Mouse (Mus musculus) liver, postnatal 0 days (tissue): ENCODE results near the gene Ssh3. TPM values are rescaled to one million over a fixed set of nuclear protein-coding genes. Genes with fewer than 3 reads are reported as not detected.
A peak's percentile ranks its signal among the peaks of the same experiment; 100 is the strongest.

Experiments
- ATAC-seq: fragments of 200-750 bp; cut with Nextera tagmentation; 2 replicates; pipeline ENCODE4 v1.8.0; 2017; ENCODE audit warnings: mild to moderate bottlenecking, moderate library complexity
- DNase-seq: peaks from one replicate; pipeline ENCODE4 v3.0.0-alpha.2; 2016
- H3K27ac ChIP-seq: fragments of 300-500 bp; sonication (generic); 2 replicates; pipeline ENCODE4 v1.5.1; 2014; ENCODE audit warnings: antibody characterized with exemption, moderate library complexity, mild to moderate bottlenecking, low read depth
- H3K27me3 ChIP-seq: fragments of 300-500 bp; sonication (generic); 2 replicates; pipeline ENCODE4 v1.6.1; 2014; ENCODE audit warnings: low read length, control low read depth, mixed read lengths; ENCODE audit not compliant: insufficient read depth
- H3K36me3 ChIP-seq: fragments of 300-500 bp; sonication (generic); replicated peaks from 2 replicates; pipeline ENCODE4 v1.6.1; 2014; ENCODE audit warnings: mild to moderate bottlenecking, control low read depth, low read length, moderate library complexity, mixed read lengths; ENCODE audit not compliant: insufficient read depth
- H3K4me1 ChIP-seq: fragments of 300-500 bp; sonication (generic); 2 replicates; pipeline ENCODE4 v1.6.1; 2014; ENCODE audit warnings: antibody characterized with exemption, mild to moderate bottlenecking, control low read depth; ENCODE audit not compliant: insufficient read depth
- H3K4me2 ChIP-seq: fragments of 300-500 bp; sonication (generic); 2 replicates; pipeline ENCODE4 v1.6.1; 2014; ENCODE audit warnings: low read depth, mild to moderate bottlenecking, low read length, moderate library complexity, mixed read lengths
- H3K4me3 ChIP-seq: fragments of 300-500 bp; sonication (generic); 2 replicates; pipeline ENCODE4 v1.5.1; 2014; ENCODE audit warnings: low read depth, low read length
- H3K9ac ChIP-seq: fragments of 300-500 bp; sonication (generic); replicated peaks from 2 replicates; pipeline ENCODE4 v1.6.1; 2014; ENCODE audit warnings: mild to moderate bottlenecking, moderate library complexity
- H3K9me3 ChIP-seq: fragments of 300-500 bp; sonication (generic); 2 replicates; pipeline ENCODE4 v1.6.1; 2016; ENCODE audit warnings: mild to moderate bottlenecking, control low read depth, low read length, mixed read lengths
- CTCF ChIP-seq: sonication (generic); IDR thresholded peaks from 2 replicates; pipeline ENCODE4 v1.5.1; 2016; ENCODE audit warnings: antibody characterized with exemption, low read depth
- EP300 ChIP-seq: IDR thresholded peaks from 2 replicates; pipeline ENCODE4 v1.6.1; 2016; ENCODE audit warnings: antibody characterized with exemption, low read depth, mild to moderate bottlenecking
- WGBS: fragments of 180-500 bp; shearing (Covaris S2); extraction: QIAGEN DNeasy Blood & Tissue Kit; methylation state at CpG from one replicate; pipeline ENCODE4 v1.1.7; 2014; ENCODE audit not compliant: insufficient replicate concordance; 5-methylcytosine and 5-hydroxymethylcytosine counted together
- polyA plus RNA-seq: library from polyadenylated mRNA; unstranded; fragments of >200 nt; fragmentation: Nextera tagmentation; extraction: Ambion mirVana; gene quantifications from 2 replicates; pipeline ENCODE4 v1.2.1, GENCODE M21; 2015

The Ssh3 gene
- polyA plus RNA-seq, 1 experiment from 2014 or later = 3.3 TPM

DNA sequence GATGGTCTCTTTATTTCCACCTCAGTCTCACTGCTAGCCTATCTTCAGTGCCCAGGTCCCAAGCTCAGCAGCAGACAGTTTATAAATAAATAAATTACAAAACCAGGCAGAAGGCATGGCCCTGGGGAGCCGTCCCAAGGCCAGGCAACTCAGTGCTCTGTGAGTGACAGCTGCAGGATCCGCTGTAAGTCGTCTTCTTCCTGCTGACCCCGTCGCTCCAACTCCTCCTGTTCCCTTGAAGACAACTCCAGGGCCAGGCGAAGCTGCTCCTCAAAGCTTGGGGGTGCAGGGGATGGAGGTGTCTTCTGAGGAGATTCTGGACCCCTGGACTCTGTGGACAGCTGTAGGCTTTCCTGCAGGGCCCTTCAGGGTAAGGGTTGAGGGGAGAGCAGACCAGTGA, 1.2 kb upstream of the Ssh3 start:
- H3K27me3 ChIP-seq = no peaks in the 10 kb centered on the region
- WGBS = 72% methylated on average over 6 of the region's 6 CpGs
- ATAC-seq = no peak
- H3K27ac ChIP-seq = no peak overlapping the region
- no peak overlapping the region for H3K9ac ChIP-seq
- no peaks in the 10 kb centered on the region for H3K9me3 ChIP-seq
- H3K4me2 ChIP-seq = no peak overlapping the region
- TF ChIP-seq EP300 (no peak), CTCF (no peak)
- no peak for DNase-seq
- H3K4me3 ChIP-seq = no peak overlapping the region
- H3K4me1 ChIP-seq = peaks cover 11% of the 10 kb centered on the region
- H3K36me3 ChIP-seq = no peaks in the 10 kb centered on the region

DNA sequence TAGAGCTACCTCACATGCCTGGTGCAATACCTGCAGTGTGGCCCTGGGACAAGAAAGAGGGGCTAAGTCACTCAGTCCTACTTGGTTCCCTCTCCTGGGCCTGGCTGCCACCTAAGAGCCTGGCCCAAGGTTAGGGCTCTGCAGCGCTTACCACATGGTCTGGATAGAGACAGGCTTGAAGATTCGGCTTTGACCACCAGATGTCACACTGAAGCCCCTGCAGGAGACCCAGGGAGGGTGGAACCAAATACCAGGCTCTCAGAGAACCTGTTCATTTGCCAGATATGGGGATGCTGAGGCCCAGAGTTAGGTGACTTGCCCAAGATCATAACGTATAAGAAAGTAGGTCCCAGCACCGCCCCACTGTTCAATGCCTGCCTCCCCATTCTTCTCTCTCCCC, 3.0 kb downstream of the Ssh3 start:
- no peak for ATAC-seq
- peak; percentile 26; the same call in 1 of the 2 replicates for TF ChIP-seq CTCF
- no peak for TF ChIP-seq EP300
- H3K27me3 ChIP-seq = no peaks in the 10 kb centered on the region
- H3K4me3 ChIP-seq = no peak overlapping the region
- peak; percentile 14 for DNase-seq
- no peak overlapping the region for H3K9ac ChIP-seq
- H3K4me1 ChIP-seq = peaks cover 25% of the 10 kb centered on the region
- 65% methylated on average over 4 of the region's 4 CpGs for WGBS
- no peak overlapping the region for H3K27ac ChIP-seq
- H3K9me3 ChIP-seq = no peaks in the 10 kb centered on the region
- no peak overlapping the region for H3K4me2 ChIP-seq
- no peaks in the 10 kb centered on the region for H3K36me3 ChIP-seq

DNA sequence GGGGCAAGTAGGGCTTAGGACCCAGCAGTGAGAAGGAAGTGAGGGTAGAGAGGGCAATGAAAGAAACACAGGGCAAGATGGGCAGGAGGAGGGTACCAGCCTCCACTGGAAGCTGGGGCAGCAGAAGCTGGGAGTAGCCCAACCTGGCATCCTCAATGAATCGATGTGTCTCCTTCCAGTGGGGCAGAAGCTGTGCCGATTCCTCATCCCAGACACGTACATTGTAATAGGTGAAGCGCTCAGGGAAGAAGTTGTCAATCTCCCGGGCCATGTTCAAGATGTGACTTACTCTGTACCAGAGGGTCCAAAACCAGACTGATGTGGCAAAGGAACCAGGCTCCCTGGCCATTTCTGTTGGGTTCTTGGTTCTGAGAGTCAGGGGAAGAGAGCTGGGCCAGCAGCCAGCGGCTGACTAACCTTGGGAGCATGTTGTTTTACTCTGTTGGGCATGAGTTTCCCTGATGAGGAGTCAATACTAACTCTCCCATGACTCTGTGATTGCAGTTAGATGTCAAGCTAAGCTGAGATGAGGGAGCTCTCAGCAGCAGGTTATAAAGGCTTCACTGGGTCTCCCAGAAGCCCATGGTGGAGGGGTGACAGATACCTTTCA, 4.7 kb downstream of the Ssh3 start:
- H3K27me3 ChIP-seq = no peaks in the 10 kb centered on the region
- no peak for ATAC-seq
- H3K27ac ChIP-seq = no peak overlapping the region
- H3K9ac ChIP-seq = no peak overlapping the region
- H3K4me3 ChIP-seq = no peak overlapping the region
- no peak for TF ChIP-seq EP300
- no peak overlapping the region for H3K4me2 ChIP-seq
- peaks cover 24% of the 10 kb centered on the region for H3K4me1 ChIP-seq
- H3K36me3 ChIP-seq = no peaks in the 10 kb centered on the region
- no peaks in the 10 kb centered on the region for H3K9me3 ChIP-seq
- 81% methylated on average over 6 of the region's 6 CpGs for WGBS
- no peak for DNase-seq

DNA sequence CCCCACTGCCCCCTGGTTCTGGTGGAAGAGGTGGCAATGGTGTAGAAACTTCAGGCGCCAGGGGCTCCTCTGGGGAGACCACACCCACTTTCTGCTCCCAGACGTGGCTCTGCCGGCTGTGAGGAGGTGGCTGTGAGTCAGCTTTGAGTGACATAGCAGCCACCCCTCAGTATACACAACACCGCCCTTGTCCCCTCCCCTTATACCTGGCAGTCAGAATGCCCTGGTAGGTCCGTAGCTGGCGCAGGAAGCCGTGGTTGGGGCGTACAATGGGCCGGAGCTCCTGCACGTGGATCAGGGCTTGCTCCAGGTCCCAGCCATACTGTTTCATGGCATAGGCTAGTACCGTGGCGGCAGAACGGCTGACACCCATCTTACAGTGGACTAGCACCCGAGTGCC, 5.3 kb downstream of the Ssh3 start:
- Histone ChIP-seq H3K9ac (no peak overlapping the region), H3K36me3 (no peaks in the 10 kb centered on the region), H3K27me3 (no peaks in the 10 kb centered on the region), H3K4me2 (no peak overlapping the region), H3K4me1 (peaks cover 18% of the 10 kb centered on the region), H3K9me3 (no peaks in the 10 kb centered on the region), H3K27ac (no peak overlapping the region), H3K4me3 (no peak overlapping the region)
- DNase-seq = no peak
- TF ChIP-seq EP300 = no peak
- ATAC-seq = no peak
- 67% methylated on average over 14 of the region's 14 CpGs for WGBS

DNA sequence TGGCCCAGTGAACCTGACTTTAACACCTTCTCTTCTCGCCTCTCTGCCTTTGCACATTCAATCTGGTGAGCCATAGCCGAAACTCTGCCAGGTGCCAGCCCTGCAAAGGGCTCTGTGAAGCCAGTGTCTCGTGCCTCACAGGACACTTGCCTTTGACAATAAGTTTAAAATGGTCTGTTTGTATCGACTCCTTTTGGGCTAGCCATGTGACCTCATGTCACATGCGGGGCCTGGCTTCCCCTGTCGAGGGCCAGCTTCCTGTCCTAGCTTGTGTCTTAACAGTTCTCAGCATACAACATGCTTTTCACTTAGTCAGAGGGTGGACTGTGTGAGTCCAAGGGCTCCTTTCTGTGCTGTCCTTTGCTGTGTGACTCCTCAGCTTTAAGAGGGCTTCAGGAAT, 6.2 kb downstream of the Ssh3 start:
- Histone ChIP-seq H3K4me3 (no peak overlapping the region), H3K4me2 (no peak overlapping the region), H3K9me3 (no peaks in the 10 kb centered on the region), H3K27ac (no peak overlapping the region), H3K27me3 (no peaks in the 10 kb centered on the region), H3K4me1 (peaks cover 18% of the 10 kb centered on the region), H3K36me3 (no peaks in the 10 kb centered on the region), H3K9ac (no peak overlapping the region)
- 0 out of 2 replicates have a peak, but pooled peaks have one; percentile 7 for ATAC-seq
- no peak for DNase-seq
- 47% methylated on average over 6 of the region's 6 CpGs for WGBS
- no peak for TF ChIP-seq CTCF
- TF ChIP-seq EP300 = no peak

DNA sequence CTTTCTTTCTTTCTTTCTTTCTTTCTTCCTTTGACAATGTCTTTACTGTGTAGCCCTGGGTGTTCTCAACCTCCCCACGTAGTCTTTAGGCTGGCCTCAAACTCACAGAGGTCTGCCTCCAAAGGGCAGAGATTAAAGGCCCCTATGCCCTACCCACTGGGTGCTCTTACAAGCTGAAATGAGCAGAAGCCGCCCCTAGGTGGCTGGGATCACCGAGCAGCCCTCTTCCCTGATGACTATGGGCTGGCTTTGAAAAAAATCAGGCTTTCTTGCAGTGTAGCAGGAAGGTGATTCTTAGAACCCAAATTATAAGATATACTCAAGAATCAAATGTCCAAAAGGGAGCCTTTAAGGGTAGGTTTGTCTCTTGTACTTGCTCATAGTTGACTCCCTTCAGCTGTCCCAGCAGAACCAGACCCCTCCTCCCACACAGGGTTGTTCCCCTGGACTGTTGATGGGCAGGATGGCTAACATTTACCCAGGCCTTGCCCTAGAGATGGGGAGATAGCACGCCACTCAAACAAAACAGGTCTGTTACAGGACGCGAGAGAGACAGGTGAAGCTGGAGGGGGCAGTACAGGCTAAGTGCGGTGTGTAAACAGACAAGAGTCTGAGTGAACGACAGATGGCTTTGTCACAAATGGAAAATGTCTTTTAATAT, 7.8 kb downstream of the Ssh3 start:
- H3K4me2 ChIP-seq = no peak overlapping the region
- H3K27me3 ChIP-seq = no peaks in the 10 kb centered on the region
- peaks cover 23% of the 10 kb centered on the region for H3K4me1 ChIP-seq
- TF ChIP-seq CTCF (peak; percentile 46), EP300 (no peak)
- H3K36me3 ChIP-seq = no peaks in the 10 kb centered on the region
- 50% methylated on average over 8 of the region's 8 CpGs for WGBS
- DNase-seq = peak; percentile 41
- no peak overlapping the region for H3K9ac ChIP-seq
- no peak overlapping the region for H3K4me3 ChIP-seq
- H3K27ac ChIP-seq = peak overlapping the region; percentile 12; the same call in 1 of the 2 replicates
- no peaks in the 10 kb centered on the region for H3K9me3 ChIP-seq
- peak; percentile 66 for ATAC-seq
